Mouse (Mus musculus): ENCODE measurements around the gene Hira.
"Not testable (repeated sequence)": the region's sequence is repeated elsewhere in the genome, so short reads cannot be mapped to it uniquely, and the experiment has no call there.

DNA sequence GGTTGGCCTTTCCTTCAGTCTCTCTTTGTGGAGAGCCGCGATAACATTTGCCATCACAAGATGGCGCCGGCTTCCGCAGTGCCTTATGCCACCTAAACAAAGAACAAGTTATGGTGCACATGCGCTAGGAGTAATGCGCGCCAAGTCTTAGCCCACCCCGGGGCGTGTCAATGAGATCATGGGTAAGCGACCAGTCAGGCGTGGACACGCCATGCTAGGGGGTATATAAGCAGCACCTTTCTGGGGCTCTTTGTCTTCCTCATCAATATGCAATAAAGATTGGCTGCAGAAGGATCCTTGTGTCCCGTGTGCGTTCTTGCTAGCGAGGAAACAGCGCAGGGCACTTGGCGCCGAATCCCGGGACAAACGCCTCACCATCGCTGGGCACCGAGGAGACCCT is 98.8 kb downstream of the Hira start:
- TF ChIP-seq CTCF, EP300 (IDR thresholded peaks at IDR 0.05; ENCODE audit: low read depth): not testable (repeated sequence)

Measured in heart, postnatal 0 days (tissue).